Mouse (Mus musculus) brain, embryonic 14.5 days (tissue): ENCODE results near the gene Ppp1r32.

Experiments used
- CTCF ChIP-seq: fragments of 200-500 bp; IDR thresholded peaks from 2 replicates; pipeline ENCODE4 v1.5.1; 2012; ENCODE audit warnings: inconsistent platforms, mild to moderate bottlenecking, moderate library complexity, borderline replicate concordance; ENCODE audit not compliant: insufficient read depth, insufficient read length; ENCODE audit errors: extremely low read depth
- POLR2A ChIP-seq: fragments of 200-500 bp; IDR thresholded peaks from 2 replicates; pipeline ENCODE4 v1.6.1; 2012; ENCODE audit warnings: mild to moderate bottlenecking, inconsistent platforms, borderline replicate concordance; ENCODE audit not compliant: poor library complexity, insufficient read depth, insufficient read length, severe bottlenecking; ENCODE audit errors: extremely low read depth

- no peak for TF ChIP-seq POLR2A
- no peak for TF ChIP-seq CTCF
Measured at GRCm38 (mm10) chr19:10426312-10426711, 56.4 kb downstream of the Ppp1r32 start.
